Mouse (Mus musculus) ovary, postnatal 14 days (tissue): Measurements from ENCODE around the gene Dock1.

ENCODE experiments used
- DNase-seq: peaks from one replicate; pipeline ENCODE4 v3.0.0; 2022; ENCODE audit warnings: low spot score

The Dock1 gene

DNA sequence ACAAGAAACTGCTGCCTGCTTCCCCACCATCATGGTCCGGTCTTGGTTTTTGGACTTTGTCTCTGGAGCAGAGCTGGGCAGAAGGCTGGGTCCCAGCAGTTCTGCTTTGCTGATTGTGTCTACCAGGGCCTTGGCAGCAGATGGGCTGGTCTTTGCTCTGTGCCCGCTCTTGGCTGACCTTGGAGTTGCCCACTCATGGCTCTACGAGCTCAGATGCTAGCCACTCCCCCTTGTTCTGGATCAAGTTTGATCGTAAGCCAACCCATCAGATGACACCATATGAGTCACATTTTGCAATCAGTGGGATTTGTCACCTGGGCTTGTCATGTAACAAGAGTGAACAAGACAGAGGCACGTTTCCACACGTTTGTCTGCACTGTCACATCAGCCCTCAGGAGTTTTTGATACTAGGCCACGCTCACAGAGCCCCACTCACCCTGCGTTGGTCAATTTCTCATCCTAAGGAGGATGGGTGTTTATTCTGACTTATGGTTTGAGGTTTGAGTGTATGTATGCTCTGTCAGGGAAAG is 382.8 kb downstream of the Dock1 start:
- no peak for DNase-seq

DNA sequence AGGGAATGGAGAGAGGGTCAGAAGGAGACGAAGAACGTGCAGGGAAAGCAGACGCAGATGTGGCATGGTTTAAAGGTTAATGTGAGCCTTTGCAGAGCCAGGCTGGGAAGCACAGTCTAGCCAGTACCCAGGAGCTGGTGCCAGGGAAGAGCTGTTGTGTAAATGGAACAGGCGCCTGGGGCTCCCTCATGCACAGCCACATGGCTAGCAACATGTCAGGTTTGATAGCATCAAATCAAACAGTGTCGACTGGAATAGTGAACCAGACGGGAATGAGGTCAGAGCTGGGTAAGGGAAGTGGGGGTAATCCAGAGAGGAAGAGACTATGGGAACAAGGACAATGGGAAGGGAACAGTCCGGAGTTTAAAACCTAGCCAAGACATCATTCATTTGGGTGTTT is 384.2 kb downstream of the Dock1 start:
- DNase-seq = no peak

- no peak for DNase-seq
Measured at GRCm38 (mm10) chr7:135059071-135059470, 388.6 kb downstream of the Dock1 start.

- DNase-seq = no peak
Measured at GRCm38 (mm10) chr7:135059562-135059961, 389.1 kb downstream of the Dock1 start.

DNA sequence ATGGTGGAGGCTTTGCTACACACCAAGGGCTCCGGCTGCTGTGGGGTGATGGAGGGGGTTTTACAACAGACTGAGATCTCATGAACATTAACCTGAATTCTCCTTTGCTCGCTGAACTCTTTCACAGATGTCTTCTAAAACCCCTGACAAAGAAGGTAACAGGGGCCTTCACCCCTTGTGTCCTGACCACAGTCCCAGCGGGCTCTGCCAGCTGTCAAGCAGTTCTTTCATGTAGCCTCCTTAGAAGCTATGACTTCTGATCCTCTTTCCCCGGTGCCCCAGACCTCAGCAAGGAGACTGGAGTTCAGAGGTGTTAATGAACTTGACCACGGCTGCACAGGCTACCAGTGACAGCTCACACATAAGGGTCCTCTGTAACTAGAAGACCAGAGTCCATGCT is 393.4 kb downstream of the Dock1 start:
- no peak for DNase-seq

GRCm38 (mm10) chr7:135065301-135065700 is 394.8 kb downstream of the Dock1 start:
- DNase-seq = no peak

- no peak for DNase-seq
Measured at GRCm38 (mm10) chr7:135068887-135069286, 398.4 kb downstream of the Dock1 start.

- DNase-seq = no peak
Measured at GRCm38 (mm10) chr7:135076904-135077303, 406.4 kb downstream of the Dock1 start.

DNA sequence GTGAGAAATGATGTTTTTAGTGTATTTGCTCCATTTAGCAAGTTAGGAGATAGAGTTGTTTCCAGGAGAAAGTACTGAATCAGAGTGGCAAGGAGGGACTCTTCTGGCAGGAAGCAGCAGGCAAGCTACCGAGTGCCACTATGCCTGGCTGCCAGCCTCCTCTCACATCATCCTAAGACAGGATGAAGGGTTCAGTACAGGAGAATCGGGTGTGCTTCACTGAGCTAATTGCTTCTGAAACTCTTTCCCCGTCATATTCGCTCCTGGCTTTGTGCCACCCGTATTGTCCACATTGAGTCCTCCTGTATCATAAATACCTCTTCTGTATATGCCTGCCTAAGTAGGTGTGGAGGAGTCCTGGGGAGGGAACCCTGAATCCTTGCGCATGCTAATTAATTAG is 406.9 kb downstream of the Dock1 start:
- DNase-seq = no peak

DNA sequence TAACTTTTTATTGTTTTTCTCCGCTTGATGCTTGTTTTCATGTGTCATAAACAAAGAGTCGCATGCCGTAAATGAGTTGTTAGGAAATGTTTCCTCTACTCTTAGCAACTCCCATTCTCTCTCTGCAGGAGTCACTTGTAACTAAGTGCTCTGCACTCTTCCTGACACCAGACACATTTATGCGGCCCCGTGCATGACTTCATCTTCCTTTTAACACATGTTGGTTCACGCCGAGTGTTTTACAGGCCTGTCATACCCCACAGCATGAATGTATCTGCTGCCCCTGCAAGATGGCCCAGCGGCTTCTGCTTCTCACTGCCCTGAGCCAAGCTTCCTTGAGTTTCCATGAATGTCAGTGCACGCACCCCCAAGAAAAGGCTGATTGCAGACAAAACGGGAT is 407.4 kb downstream of the Dock1 start:
- DNase-seq = no peak

DNA sequence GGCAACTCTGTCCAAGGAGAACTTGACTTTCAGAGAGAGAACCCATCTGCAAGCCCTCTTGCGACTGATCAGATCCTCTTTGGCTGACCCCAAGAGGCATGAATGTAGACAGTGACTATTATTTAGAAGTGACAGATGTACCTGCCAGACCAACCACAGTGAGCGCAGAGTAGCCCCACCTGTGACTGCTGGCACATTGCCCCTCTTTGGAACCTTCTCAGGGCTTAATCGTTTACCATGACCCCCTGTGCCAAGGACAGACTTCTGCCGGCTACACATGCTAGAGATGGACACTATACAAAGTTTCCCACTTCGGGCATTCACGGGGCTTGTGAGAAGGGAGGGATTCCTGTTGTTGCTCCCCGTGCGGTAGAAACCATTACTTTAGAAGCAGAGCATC is 413.0 kb downstream of the Dock1 start:
- no peak for DNase-seq

- DNase-seq = no peak
Measured at GRCm38 (mm10) chr7:135084069-135084468, 413.6 kb downstream of the Dock1 start.

GRCm38 (mm10) chr7:135086556-135086955 is 416.1 kb downstream of the Dock1 start:
- no peak for DNase-seq

- DNase-seq = no peak
Measured at GRCm38 (mm10) chr7:135089626-135090025, 419.2 kb downstream of the Dock1 start.

DNA sequence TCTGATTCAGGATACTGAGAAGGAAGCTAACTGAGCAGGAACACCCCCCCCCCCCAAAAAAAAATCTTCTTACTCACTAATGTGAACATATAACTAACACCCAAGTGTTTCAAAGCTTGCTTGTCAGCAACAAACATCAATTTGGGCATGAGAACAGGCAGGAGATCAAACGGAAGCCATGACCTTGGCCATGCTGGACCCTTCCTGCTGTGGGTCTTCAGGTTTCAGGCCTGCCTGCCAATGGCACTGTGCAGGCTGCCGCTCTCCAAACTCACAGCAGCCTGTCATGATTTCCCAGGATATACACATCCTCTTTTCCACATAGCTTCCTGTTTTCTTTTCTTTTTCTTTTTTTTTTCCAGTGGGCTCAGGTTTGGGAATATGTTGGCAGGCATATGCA is 423.4 kb downstream of the Dock1 start:
- DNase-seq = no peak

- no peak for DNase-seq
Measured at GRCm38 (mm10) chr7:135101921-135102320, 431.5 kb downstream of the Dock1 start.

DNA sequence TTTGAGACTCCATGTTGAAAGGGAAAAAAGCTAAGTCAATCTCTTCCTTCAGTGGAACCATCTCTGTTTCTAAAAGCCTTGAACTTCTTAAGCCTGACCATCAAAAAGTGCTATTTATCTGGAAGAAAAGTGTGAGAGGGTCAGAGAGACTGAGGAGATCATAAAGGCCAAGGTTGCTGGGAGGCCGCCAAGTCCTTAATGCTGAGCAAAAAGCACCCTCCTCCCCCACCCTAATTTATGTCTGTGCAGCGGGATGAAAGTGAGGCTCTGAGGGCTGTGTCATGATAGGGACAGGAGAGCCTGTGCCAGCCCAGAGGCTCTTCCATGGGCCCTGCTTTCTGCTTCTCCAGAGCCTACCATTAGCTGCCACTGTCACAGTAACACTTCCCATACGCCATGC is 436.1 kb downstream of the Dock1 start:
- DNase-seq = no peak

- DNase-seq = no peak
Measured at GRCm38 (mm10) chr7:135110307-135110706, 439.9 kb downstream of the Dock1 start.

GRCm38 (mm10) chr7:135125296-135126065 is 455.0 kb downstream of the Dock1 start:
- no peak for DNase-seq

- DNase-seq = no peak
Measured at GRCm38 (mm10) chr7:135132461-135132860, 462.0 kb downstream of the Dock1 start.

GRCm38 (mm10) chr7:135134619-135135018 is 464.2 kb downstream of the Dock1 start:
- no peak for DNase-seq

- DNase-seq = no peak
Measured at GRCm38 (mm10) chr7:135139153-135139612, 468.7 kb downstream of the Dock1 start.

- no peak for DNase-seq
Measured at GRCm38 (mm10) chr7:135144731-135145130, 474.3 kb downstream of the Dock1 start.

DNA sequence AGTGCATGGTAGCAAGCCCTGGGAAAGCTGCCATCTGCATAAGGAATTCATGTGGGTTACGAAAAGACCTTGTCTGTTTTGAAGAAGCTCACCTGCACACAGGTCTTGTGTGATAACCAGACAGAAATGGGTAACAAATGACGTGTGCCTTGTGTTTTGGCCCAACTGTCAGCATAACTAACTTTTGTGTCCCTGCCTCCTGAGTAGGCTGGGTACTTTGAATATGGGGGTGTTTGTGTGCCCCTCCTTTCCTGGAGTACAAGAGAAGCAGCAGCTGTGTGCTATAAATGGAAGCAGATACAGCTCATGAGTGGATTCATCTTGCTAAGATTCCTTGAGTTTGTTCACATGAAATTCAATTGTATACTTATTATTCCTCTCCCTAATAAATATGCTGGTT is 480.5 kb downstream of the Dock1 start:
- DNase-seq = no peak
